Mouse (Mus musculus) midbrain, embryonic 12.5 days (tissue): Measurements from ENCODE around the gene Ccdc102a. TPM values are rescaled to one million over a fixed set of nuclear protein-coding genes. Genes with fewer than 3 reads are reported as not detected.
A peak's percentile ranks its signal among the peaks of the same experiment; 100 is the strongest.

ENCODE experiments used
- ATAC-seq: fragments of 200-750 bp; cut with Nextera tagmentation; 2 replicates; pipeline ENCODE4 v1.8.0; 2017; ENCODE audit warnings: low read depth, moderate TSS enrichment, moderate library complexity; ENCODE audit not compliant: low FRiP score
- H3K27ac ChIP-seq: fragments of 300-500 bp; sonication (generic); replicated peaks from 2 replicates; pipeline ENCODE4 v1.5.1; 2016; ENCODE audit warnings: mild to moderate bottlenecking
- H3K27me3 ChIP-seq: fragments of 300-500 bp; sonication (generic); 2 replicates; pipeline ENCODE4 v1.6.1; 2016; ENCODE audit warnings: mild to moderate bottlenecking
- H3K36me3 ChIP-seq: fragments of 300-500 bp; sonication (generic); 2 replicates; pipeline ENCODE4 v1.6.1; 2016
- H3K4me1 ChIP-seq: fragments of 300-500 bp; sonication (generic); 2 replicates; pipeline ENCODE4 v1.6.1; 2016
- H3K4me2 ChIP-seq: fragments of 300-500 bp; sonication (generic); replicated peaks from 2 replicates; pipeline ENCODE4 v1.6.1; 2016; ENCODE audit warnings: mild to moderate bottlenecking, moderate library complexity
- H3K4me3 ChIP-seq: fragments of 300-500 bp; sonication (generic); 2 replicates; pipeline ENCODE4 v1.5.1; 2016; ENCODE audit warnings: mild to moderate bottlenecking
- H3K9ac ChIP-seq: fragments of 300-500 bp; sonication (generic); replicated peaks from 2 replicates; pipeline ENCODE4 v1.6.1; 2016; ENCODE audit warnings: mild to moderate bottlenecking, moderate library complexity
- H3K9me3 ChIP-seq: fragments of 300-500 bp; sonication (generic); 2 replicates; pipeline ENCODE4 v1.6.1; 2016; ENCODE audit warnings: mild to moderate bottlenecking
- WGBS: fragments of 180-500 bp; shearing (Covaris S2); methylation state at CpG from one replicate; pipeline ENCODE4 v1.1.7; 2016; 5-methylcytosine and 5-hydroxymethylcytosine counted together
- polyA plus RNA-seq: library from polyadenylated mRNA; unstranded; fragments of >200 nt; fragmentation: Nextera tagmentation; extraction: Ambion mirVana; gene quantifications from 2 replicates; pipeline ENCODE4 v1.2.1, GENCODE M21; 2016

The Ccdc102a gene
- polyA plus RNA-seq: 16.3 and 18.1 TPM in 2 replicates

GRCm38 (mm10) chr8:94917851-94918495 is at the start of gene Ccdc102a:
Ccdc102a (minus strand) TSS chr8:94918098.
- no peak within 1 kb of the TSS for H3K27ac ChIP-seq

GRCm38 (mm10) chr8:94967554-94967953 is 49.7 kb upstream of the Ccdc102a start:
- Histone ChIP-seq H3K4me3 (no peak overlapping the region), H3K9ac (no peak overlapping the region), H3K27ac (no peak overlapping the region), H3K36me3 (no peaks in the 10 kb centered on the region), H3K27me3 (no peaks in the 10 kb centered on the region), H3K9me3 (no peaks in the 10 kb centered on the region), H3K4me1 (no peaks in the 10 kb centered on the region), H3K4me2 (no peak overlapping the region)
- WGBS: 88% methylated on average over 3 of the region's 3 CpGs
- ATAC-seq: no peak

More at GRCm38 (mm10) chr8:94917851-94918495, at the start of gene Ccdc102a:
- H3K27me3 ChIP-seq: peaks cover 48% of the 10 kb centered on the region
- peak within 1 kb of the TSS; percentile 63 for H3K4me3 ChIP-seq
- WGBS: 3% methylated on average over 41 of the region's 51 CpGs
- H3K36me3 ChIP-seq: no peaks in the 10 kb centered on the region
- peak within 1 kb of the TSS; percentile 75 for H3K4me2 ChIP-seq
- H3K9ac ChIP-seq: peak within 1 kb of the TSS; percentile 74
- no peaks in the 10 kb centered on the region for H3K9me3 ChIP-seq
- H3K4me1 ChIP-seq: peaks cover 31% of the 10 kb centered on the region
- ATAC-seq: peak; percentile 45

GRCm38 (mm10) chr8:94967071-94967470 is 49.2 kb upstream of the Ccdc102a start:
- H3K27me3 ChIP-seq: no peaks in the 10 kb centered on the region

GRCm38 (mm10) chr8:94966578-94966977 is 48.7 kb upstream of the Ccdc102a start:
- WGBS: 23% methylated on average over 7 of the region's 7 CpGs
- Histone ChIP-seq H3K9ac (no peak overlapping the region), H3K4me1 (no peaks in the 10 kb centered on the region), H3K36me3 (no peaks in the 10 kb centered on the region), H3K4me2 (no peak overlapping the region), H3K27me3 (no peaks in the 10 kb centered on the region), H3K27ac (no peak overlapping the region), H3K9me3 (no peaks in the 10 kb centered on the region), H3K4me3 (no peak overlapping the region)
- ATAC-seq: no peak

More at GRCm38 (mm10) chr8:94967071-94967470, 49.2 kb upstream of the Ccdc102a start:
- Histone ChIP-seq H3K27ac (no peak overlapping the region), H3K9ac (no peak overlapping the region), H3K36me3 (no peaks in the 10 kb centered on the region), H3K4me1 (no peaks in the 10 kb centered on the region), H3K4me2 (no peak overlapping the region), H3K9me3 (no peaks in the 10 kb centered on the region), H3K4me3 (no peak overlapping the region)
- no peak for ATAC-seq
- 89% methylated on average over 4 of the region's 4 CpGs for WGBS

GRCm38 (mm10) chr8:94964828-94965227 is 46.9 kb upstream of the Ccdc102a start:
- Histone ChIP-seq H3K4me1 (no peaks in the 10 kb centered on the region), H3K36me3 (no peaks in the 10 kb centered on the region), H3K27ac (no peak overlapping the region), H3K27me3 (no peaks in the 10 kb centered on the region), H3K9me3 (no peaks in the 10 kb centered on the region), H3K9ac (no peak overlapping the region), H3K4me3 (no peak overlapping the region), H3K4me2 (no peak overlapping the region)
- 74% methylated on average over 10 of the region's 10 CpGs for WGBS
- no peak for ATAC-seq

GRCm38 (mm10) chr8:94962201-94962600 is 44.3 kb upstream of the Ccdc102a start:
- Histone ChIP-seq H3K4me2 (no peak overlapping the region), H3K27ac (no peak overlapping the region), H3K9me3 (no peaks in the 10 kb centered on the region), H3K36me3 (no peaks in the 10 kb centered on the region), H3K27me3 (no peaks in the 10 kb centered on the region), H3K9ac (no peak overlapping the region), H3K4me3 (no peak overlapping the region), H3K4me1 (no peaks in the 10 kb centered on the region)
- no peak for ATAC-seq
- WGBS: 73% methylated on average over 1 of the region's 1 CpGs

- no peaks in the 10 kb centered on the region for H3K9me3 ChIP-seq
- no peak overlapping the region for H3K27ac ChIP-seq
- no peak overlapping the region for H3K9ac ChIP-seq
- no peaks in the 10 kb centered on the region for H3K36me3 ChIP-seq
- H3K4me1 ChIP-seq: no peaks in the 10 kb centered on the region
- no peak for ATAC-seq
- 89% methylated on average over 1 of the region's 1 CpGs for WGBS
- 0 out of 2 replicates have a peak, but pooled peaks cover 5% of the 10 kb centered on the region for H3K27me3 ChIP-seq
- no peak overlapping the region for H3K4me3 ChIP-seq
- no peak overlapping the region for H3K4me2 ChIP-seq
Observed at GRCm38 (mm10) chr8:94956078-94956574, 38.2 kb upstream of the Ccdc102a start.

- Histone ChIP-seq H3K4me2 (no peak overlapping the region), H3K27me3 (0 out of 2 replicates have a peak, but pooled peaks cover 5% of the 10 kb centered on the region), H3K4me3 (no peak overlapping the region), H3K9me3 (no peaks in the 10 kb centered on the region), H3K9ac (no peak overlapping the region), H3K36me3 (no peaks in the 10 kb centered on the region), H3K27ac (no peak overlapping the region), H3K4me1 (no peaks in the 10 kb centered on the region)
- no peak for ATAC-seq
- WGBS: 43% methylated on average over 9 of the region's 9 CpGs
Observed at GRCm38 (mm10) chr8:94954921-94955758, 37.2 kb upstream of the Ccdc102a start.

- Histone ChIP-seq H3K9me3 (no peaks in the 10 kb centered on the region), H3K36me3 (no peaks in the 10 kb centered on the region), H3K27me3 (0 out of 2 replicates have a peak, but pooled peaks cover 5% of the 10 kb centered on the region), H3K4me3 (no peak overlapping the region), H3K4me2 (no peak overlapping the region), H3K4me1 (no peaks in the 10 kb centered on the region), H3K9ac (no peak overlapping the region), H3K27ac (no peak overlapping the region)
- WGBS: 85% methylated on average over 7 of the region's 7 CpGs
- ATAC-seq: no peak
Observed at GRCm38 (mm10) chr8:94954368-94954737, 36.5 kb upstream of the Ccdc102a start.

- no peak for ATAC-seq
- Histone ChIP-seq H3K27ac (no peak overlapping the region), H3K4me1 (no peaks in the 10 kb centered on the region), H3K9ac (no peak overlapping the region), H3K27me3 (0 out of 2 replicates have a peak, but pooled peaks cover 5% of the 10 kb centered on the region), H3K9me3 (no peaks in the 10 kb centered on the region), H3K4me2 (no peak overlapping the region), H3K36me3 (no peaks in the 10 kb centered on the region), H3K4me3 (no peak overlapping the region)
- 78% methylated on average over 7 of the region's 7 CpGs for WGBS
Observed at GRCm38 (mm10) chr8:94953624-94954367, 35.9 kb upstream of the Ccdc102a start.

- H3K4me3 ChIP-seq: no peak overlapping the region
- WGBS: 79% methylated on average over 5 of the region's 5 CpGs
- H3K9ac ChIP-seq: no peak overlapping the region
- 0 out of 2 replicates have a peak, but pooled peaks cover 5% of the 10 kb centered on the region for H3K27me3 ChIP-seq
- no peak overlapping the region for H3K4me2 ChIP-seq
- no peak for ATAC-seq
- no peaks in the 10 kb centered on the region for H3K4me1 ChIP-seq
- H3K9me3 ChIP-seq: no peaks in the 10 kb centered on the region
- no peak overlapping the region for H3K27ac ChIP-seq
- H3K36me3 ChIP-seq: no peaks in the 10 kb centered on the region
Observed at GRCm38 (mm10) chr8:94952086-94952485, 34.2 kb upstream of the Ccdc102a start.
